Mouse (Mus musculus) midbrain, embryonic 13.5 days (tissue): ENCODE results near the gene Apoe. TPM values are rescaled to one million over a fixed set of nuclear protein-coding genes. Genes with fewer than 3 reads are reported as not detected.

Experiments
- ATAC-seq: fragments of 200-750 bp; cut with Nextera tagmentation; 2 replicates; pipeline ENCODE4 v1.8.0; 2017; ENCODE audit warnings: mild to moderate bottlenecking, moderate TSS enrichment, moderate library complexity
- H3K27ac ChIP-seq: fragments of 300-500 bp; sonication (generic); 2 replicates; pipeline ENCODE4 v1.5.1; 2015; ENCODE audit warnings: inconsistent platforms, mild to moderate bottlenecking, moderate library complexity
- H3K27me3 ChIP-seq: fragments of 300-500 bp; sonication (generic); 2 replicates; pipeline ENCODE4 v1.6.1; 2015; ENCODE audit warnings: mild to moderate bottlenecking, inconsistent platforms
- H3K36me3 ChIP-seq: fragments of 300-500 bp; sonication (generic); 2 replicates; pipeline ENCODE4 v1.6.1; 2015; ENCODE audit warnings: mild to moderate bottlenecking, inconsistent platforms
- H3K4me1 ChIP-seq: fragments of 300-500 bp; sonication (generic); replicated peaks from 2 replicates; pipeline ENCODE4 v1.6.1; 2015; ENCODE audit warnings: inconsistent platforms
- H3K4me2 ChIP-seq: fragments of 300-500 bp; sonication (generic); replicated peaks from 2 replicates; pipeline ENCODE4 v1.6.1; 2015; ENCODE audit warnings: moderate library complexity, mild to moderate bottlenecking, inconsistent platforms
- H3K4me3 ChIP-seq: fragments of 300-500 bp; sonication (generic); replicated peaks from 2 replicates; pipeline ENCODE4 v1.5.1; 2015; ENCODE audit warnings: mild to moderate bottlenecking, inconsistent platforms
- H3K9ac ChIP-seq: fragments of 300-500 bp; sonication (generic); replicated peaks from 2 replicates; pipeline ENCODE4 v1.6.1; 2015; ENCODE audit warnings: mild to moderate bottlenecking, inconsistent platforms
- H3K9me3 ChIP-seq: fragments of 300-500 bp; sonication (generic); 2 replicates; pipeline ENCODE4 v1.6.1; 2016; ENCODE audit warnings: mild to moderate bottlenecking, inconsistent platforms
- WGBS: fragments of 180-500 bp; shearing (Covaris S2); methylation state at CpG from one replicate; pipeline ENCODE4 v1.1.7; 2015; 5-methylcytosine and 5-hydroxymethylcytosine counted together
- polyA plus RNA-seq: library from polyadenylated mRNA; unstranded; fragments of >200 nt; fragmentation: Nextera tagmentation; extraction: Ambion mirVana; gene quantifications from 2 replicates; pipeline ENCODE4 v1.2.1, GENCODE M21; 2015

Gene Apoe
- 173 and 194 TPM in 2 replicates for polyA plus RNA-seq

GRCm38 (mm10) chr7:19698907-19699826 lies at the start of gene Apoe:
Apoe (minus strand) TSS chr7:19699188.
- 2% methylated on average over 19 of the region's 20 CpGs for WGBS
- peak; percentile 49; the same call in 1 of the 2 replicates for ATAC-seq
- peak within 1 kb of the TSS; percentile 66 for H3K9ac ChIP-seq
- peak within 1 kb of the TSS; percentile 64 for H3K4me2 ChIP-seq
- H3K4me3 ChIP-seq = peak within 1 kb of the TSS; percentile 36
- H3K9me3 ChIP-seq = no peaks in the 10 kb centered on the region
- H3K27me3 ChIP-seq = no peaks in the 10 kb centered on the region
- peaks cover 21% of the 10 kb centered on the region for H3K4me1 ChIP-seq
- H3K36me3 ChIP-seq = peaks cover 33% of the 10 kb centered on the region
- H3K27ac ChIP-seq = peak within 1 kb of the TSS; percentile 4; the same call in 1 of the 2 replicates

GRCm38 (mm10) chr7:19747420-19748218 lies 48.6 kb upstream of the Apoe start:
- WGBS = 5% methylated on average over 25 of the region's 25 CpGs
- Histone ChIP-seq H3K27me3 (no peaks in the 10 kb centered on the region), H3K4me2 (peak overlapping the region; percentile 91), H3K36me3 (peaks cover 16% of the 10 kb centered on the region), H3K9ac (peak overlapping the region; percentile 93), H3K4me3 (peak overlapping the region; percentile 85), H3K27ac (no peak overlapping the region), H3K9me3 (no peaks in the 10 kb centered on the region), H3K4me1 (peaks cover 48% of the 10 kb centered on the region)
- ATAC-seq = no peak

- peaks cover 52% of the 10 kb centered on the region for H3K4me1 ChIP-seq
- H3K9ac ChIP-seq = peak overlapping the region; percentile 93; the same call in 1 of the 2 replicates
- H3K4me2 ChIP-seq = peak overlapping the region; percentile 91
- H3K9me3 ChIP-seq = no peaks in the 10 kb centered on the region
- peaks cover 16% of the 10 kb centered on the region for H3K36me3 ChIP-seq
- H3K4me3 ChIP-seq = no peak overlapping the region
- no peak overlapping the region for H3K27ac ChIP-seq
- ATAC-seq = no peak
- 24% methylated on average over 6 of the region's 6 CpGs for WGBS
- H3K27me3 ChIP-seq = no peaks in the 10 kb centered on the region
These were observed 47.6 kb upstream of the Apoe start for GRCm38 (mm10) chr7:19746426-19747201.

DNA sequence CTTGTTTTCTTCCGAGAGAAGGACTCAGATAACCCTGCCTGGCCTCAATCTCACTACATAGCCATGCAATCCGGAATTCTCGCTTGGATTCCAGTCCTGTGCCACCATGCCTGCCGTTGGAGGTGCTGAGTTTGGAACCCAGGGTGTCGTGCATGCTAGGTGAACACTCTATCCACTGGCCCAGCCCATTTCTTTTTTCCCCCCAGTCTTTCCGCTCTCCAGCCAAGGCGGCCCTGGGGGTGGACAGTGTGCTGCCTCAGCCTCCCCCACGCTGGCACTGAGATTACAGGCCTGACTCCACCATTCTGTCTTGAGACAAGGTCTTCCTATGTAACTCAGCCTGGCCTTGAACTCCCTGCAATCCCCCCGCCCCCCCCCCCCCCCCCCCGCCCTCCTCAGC lies 47.0 kb upstream of the Apoe start:
- Histone ChIP-seq H3K36me3 (peaks cover 16% of the 10 kb centered on the region), H3K9ac (no peak overlapping the region), H3K4me1 (peaks cover 55% of the 10 kb centered on the region), H3K27ac (no peak overlapping the region), H3K4me2 (no peak overlapping the region), H3K27me3 (no peaks in the 10 kb centered on the region), H3K4me3 (no peak overlapping the region), H3K9me3 (no peaks in the 10 kb centered on the region)
- no peak for ATAC-seq
- WGBS = 87% methylated on average over 9 of the region's 10 CpGs

GRCm38 (mm10) chr7:19744590-19745385 lies 45.8 kb upstream of the Apoe start:
- 74% methylated on average over 14 of the region's 14 CpGs for WGBS
- no peaks in the 10 kb centered on the region for H3K27me3 ChIP-seq
- no peak for ATAC-seq
- H3K4me2 ChIP-seq = no peak overlapping the region
- peak overlapping the region; percentile 37; the same call in 1 of the 2 replicates for H3K9ac ChIP-seq
- no peak overlapping the region for H3K4me3 ChIP-seq
- peaks cover 48% of the 10 kb centered on the region for H3K4me1 ChIP-seq
- H3K9me3 ChIP-seq = no peaks in the 10 kb centered on the region
- peaks cover 23% of the 10 kb centered on the region for H3K36me3 ChIP-seq
- H3K27ac ChIP-seq = no peak overlapping the region

DNA sequence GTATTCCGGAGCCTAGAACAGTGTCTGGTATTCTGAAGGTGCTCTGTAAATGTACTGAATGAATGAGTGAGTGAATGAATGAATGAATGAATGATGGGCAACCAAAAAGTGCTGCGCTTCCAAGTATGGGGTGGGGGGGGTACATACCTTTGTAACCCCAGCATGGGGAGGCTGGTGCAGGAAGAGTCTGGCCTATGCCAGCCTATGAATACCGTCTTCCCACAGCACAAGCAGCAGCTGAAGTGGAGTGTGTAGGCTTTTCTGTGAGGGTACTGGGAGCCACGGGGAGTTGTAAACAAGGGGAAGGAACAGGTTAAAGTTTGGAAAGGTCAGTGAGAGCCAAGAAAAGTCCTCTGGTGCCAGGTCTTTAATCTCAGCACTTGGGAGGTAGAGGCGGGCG lies 44.8 kb upstream of the Apoe start:
- Histone ChIP-seq H3K4me3 (no peak overlapping the region), H3K4me1 (peaks cover 45% of the 10 kb centered on the region), H3K27me3 (no peaks in the 10 kb centered on the region), H3K9ac (no peak overlapping the region), H3K27ac (no peak overlapping the region), H3K9me3 (no peaks in the 10 kb centered on the region), H3K4me2 (no peak overlapping the region), H3K36me3 (peaks cover 23% of the 10 kb centered on the region)
- WGBS = 93% methylated on average over 6 of the region's 6 CpGs
- ATAC-seq = no peak

DNA sequence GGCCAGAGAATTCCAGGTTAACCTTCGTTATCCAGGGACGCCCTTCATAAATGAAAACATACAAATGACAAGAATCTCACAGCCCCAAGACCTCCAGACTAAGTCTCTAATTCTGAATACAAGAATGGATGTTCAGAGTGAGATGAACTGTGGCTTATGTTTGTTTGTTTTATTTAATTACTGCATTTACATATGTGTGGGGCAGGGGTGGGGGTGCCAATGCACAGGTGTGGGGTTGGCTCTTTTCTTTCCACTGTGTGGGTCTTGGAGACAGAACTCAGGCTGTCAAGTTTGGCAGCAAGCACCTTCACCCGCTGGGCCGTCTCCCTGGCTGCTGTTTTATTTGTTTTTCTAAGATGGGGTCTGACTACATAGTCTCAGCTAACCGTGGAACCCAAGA lies 43.5 kb upstream of the Apoe start:
- no peak for ATAC-seq
- Histone ChIP-seq H3K27ac (no peak overlapping the region), H3K4me1 (peaks cover 32% of the 10 kb centered on the region), H3K27me3 (no peaks in the 10 kb centered on the region), H3K9me3 (no peaks in the 10 kb centered on the region), H3K4me2 (no peak overlapping the region), H3K4me3 (no peak overlapping the region), H3K9ac (no peak overlapping the region), H3K36me3 (peaks cover 32% of the 10 kb centered on the region)
- 53% methylated on average over 5 of the region's 5 CpGs for WGBS

DNA sequence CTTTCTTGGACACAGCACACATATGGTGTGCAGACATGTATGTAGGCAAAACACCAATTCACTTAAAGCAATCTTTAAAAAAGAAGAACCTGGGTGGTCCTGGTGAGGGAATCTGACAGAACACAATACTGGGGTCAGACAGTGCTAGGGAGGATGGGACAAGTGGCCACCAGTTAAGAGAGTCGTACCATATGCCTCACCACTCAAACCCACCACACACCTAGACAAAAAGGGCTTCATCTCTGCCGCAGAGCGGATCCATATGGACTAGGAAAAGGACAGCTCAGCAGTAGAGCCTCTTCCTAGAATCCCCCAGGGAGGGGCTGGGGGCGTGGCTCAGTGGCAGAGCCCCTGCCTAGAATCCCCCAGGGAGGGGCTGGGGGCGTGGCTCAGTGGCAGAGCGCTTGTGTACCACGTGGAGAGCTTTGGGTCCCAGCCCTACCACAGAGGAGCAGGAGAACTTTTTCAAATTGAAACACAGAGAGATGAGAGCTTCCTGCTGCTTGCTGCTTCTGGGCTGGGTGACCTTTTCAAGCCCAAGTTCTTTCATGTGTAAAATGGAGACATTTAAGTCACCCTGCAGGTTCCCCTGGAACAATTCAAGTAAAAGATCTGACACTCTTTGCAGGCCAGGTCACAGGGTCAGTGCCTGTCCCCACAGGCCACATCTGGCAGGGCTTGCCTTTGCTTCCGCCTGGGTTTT lies 42.5 kb upstream of the Apoe start:
- 12% methylated on average over 8 of the region's 8 CpGs for WGBS
- Histone ChIP-seq H3K27ac (peak overlapping the region; percentile 12; the same call in 1 of the 2 replicates), H3K4me3 (no peak overlapping the region), H3K4me2 (no peak overlapping the region), H3K4me1 (peaks cover 22% of the 10 kb centered on the region), H3K27me3 (no peaks in the 10 kb centered on the region), H3K36me3 (peaks cover 42% of the 10 kb centered on the region), H3K9ac (no peak overlapping the region), H3K9me3 (no peaks in the 10 kb centered on the region)
- no peak for ATAC-seq

DNA sequence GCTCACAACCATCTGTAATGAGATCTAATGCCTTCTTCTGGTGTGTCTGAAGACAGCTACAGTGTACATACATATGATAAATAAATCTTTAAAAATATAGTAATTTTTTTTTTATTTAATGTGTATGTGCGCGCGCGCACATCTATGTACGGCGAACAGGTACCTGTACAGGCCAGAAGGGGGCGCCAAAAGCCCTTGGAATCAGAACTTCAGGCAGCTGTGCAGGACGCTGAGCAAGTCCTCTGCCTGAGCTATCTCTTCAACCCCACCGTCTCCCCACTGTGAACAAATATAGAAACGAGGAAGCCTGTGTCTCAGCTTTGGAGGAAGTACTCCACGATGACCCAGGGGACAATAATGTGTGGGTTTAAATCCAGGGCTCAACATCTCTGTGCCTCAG lies 41.3 kb upstream of the Apoe start:
- Histone ChIP-seq H3K27ac (no peak overlapping the region), H3K4me2 (no peak overlapping the region), H3K27me3 (no peaks in the 10 kb centered on the region), H3K36me3 (peaks cover 51% of the 10 kb centered on the region), H3K9ac (no peak overlapping the region), H3K9me3 (no peaks in the 10 kb centered on the region), H3K4me3 (no peak overlapping the region), H3K4me1 (peaks cover 16% of the 10 kb centered on the region)
- no peak for ATAC-seq
- 92% methylated on average over 11 of the region's 11 CpGs for WGBS

DNA sequence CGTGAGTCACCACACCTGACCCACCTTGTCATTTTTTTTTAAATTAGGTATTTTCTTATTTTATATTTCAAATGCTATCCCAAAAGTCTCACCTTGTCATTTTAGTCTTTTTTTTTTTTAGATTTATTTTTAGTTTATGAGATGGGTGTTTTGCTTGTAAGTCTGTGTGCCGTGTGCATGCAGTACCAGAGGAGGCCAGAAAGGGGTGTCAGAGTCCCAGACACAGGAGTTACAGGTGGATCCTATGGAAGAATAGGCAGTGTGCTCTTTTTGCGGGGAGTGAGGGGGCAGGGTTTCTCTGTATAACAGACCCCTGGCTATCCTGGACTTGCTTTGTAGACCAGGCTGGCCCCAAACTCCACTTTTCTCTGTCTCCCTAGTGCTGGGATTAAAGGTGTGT lies 39.8 kb upstream of the Apoe start:
- H3K27ac ChIP-seq = no peak overlapping the region
- no peak overlapping the region for H3K9ac ChIP-seq
- H3K9me3 ChIP-seq = no peaks in the 10 kb centered on the region
- H3K4me2 ChIP-seq = no peak overlapping the region
- peaks cover 57% of the 10 kb centered on the region for H3K36me3 ChIP-seq
- H3K27me3 ChIP-seq = no peaks in the 10 kb centered on the region
- 88% methylated on average over 3 of the region's 3 CpGs for WGBS
- H3K4me3 ChIP-seq = no peak overlapping the region
- peaks cover 7% of the 10 kb centered on the region; the same call in 1 of the 2 replicates for H3K4me1 ChIP-seq
- ATAC-seq = no peak
